Mouse (Mus musculus) neural tube, postnatal 0 days (tissue): ENCODE data around the gene Gzmm. TPM values are rescaled to one million over a fixed set of nuclear protein-coding genes. Genes with fewer than 3 reads are reported as not detected.

Experiments
- polyA plus RNA-seq: library from polyadenylated mRNA; unstranded; fragments of >200 nt; fragmentation: Nextera tagmentation; extraction: Ambion mirVana; gene quantifications from 2 replicates; pipeline ENCODE4 v1.2.1, GENCODE M21; 2015

The Gzmm gene
- 0.83 and 1.1 TPM in 2 replicates for polyA plus RNA-seq

GRCm38 (mm10) chr10:79688720-79689119, at the start of gene Gzmm:
Gene Gzmm, plus strand, starts transcription at chr10:79689020.

GRCm38 (mm10) chr10:79645711-79646110, 43.1 kb upstream of the Gzmm start, which contains the start of gene Odf3l2:
Gene Odf3l2, minus strand, starts transcription at chr10:79645738.

GRCm38 (mm10) chr10:79664131-79664665, 24.6 kb upstream of the Gzmm start, which contains the start of gene Madcam1:
Gene Madcam1, plus strand, starts transcription at chr10:79664559.

GRCm38 (mm10) chr10:79668771-79669575, 19.8 kb upstream of the Gzmm start, which contains the start of gene Tpgs1:
Gene Tpgs1, plus strand, starts transcription at chr10:79669369.

GRCm38 (mm10) chr10:79681591-79682245, 7.1 kb upstream of the Gzmm start, which contains the start of gene Cdc34:
Gene Cdc34, plus strand, starts transcription at chr10:79682195.

GRCm38 (mm10) chr10:79704065-79704969, 15.5 kb downstream of the Gzmm start, which contains the start of gene Bsg:
Gene Bsg, plus strand, starts transcription at chr10:79704491.

GRCm38 (mm10) chr10:79716254-79716987, 27.6 kb downstream of the Gzmm start, which contains the start of gene Hcn2:
Gene Hcn2, plus strand, starts transcription at chr10:79716634.

Other genes with a start within 250 kb of the Gzmm start
- 0.05 TPM in 1 of 2 replicates, not detected in the other for gene Vmn2r83, start 220.3 kb upstream of the Gzmm start, polyA plus RNA-seq
- gene Plpp2, start 155.2 kb upstream of the Gzmm start, polyA plus RNA-seq, result 21.6 and 22.1 TPM in 2 replicates
- 40.4 and 48.8 TPM in 2 replicates for gene Mier2, start 133.8 kb upstream of the Gzmm start, polyA plus RNA-seq
- not detected in 2 replicates for gene Theg, start 101.7 kb upstream of the Gzmm start, polyA plus RNA-seq
- gene C2cd4c, start 75.0 kb upstream of the Gzmm start, polyA plus RNA-seq, result 1.1 TPM in 2 replicates
- 23.9 and 24.3 TPM in 2 replicates for gene Shc2, start 51.1 kb upstream of the Gzmm start, polyA plus RNA-seq
- gene Odf3l2, start 43.3 kb upstream of the Gzmm start, polyA plus RNA-seq, result 0.24 and 0.61 TPM in 2 replicates
- gene Madcam1, start 24.5 kb upstream of the Gzmm start, polyA plus RNA-seq, result 0.57 and 0.93 TPM in 2 replicates
- 142 and 148 TPM in 2 replicates for gene Tpgs1, start 19.7 kb upstream of the Gzmm start, polyA plus RNA-seq
- 68.6 and 75.3 TPM in 2 replicates for gene Cdc34, start 6.8 kb upstream of the Gzmm start, polyA plus RNA-seq
- gene Bsg, start 15.5 kb downstream of the Gzmm start, polyA plus RNA-seq, result 1,217 and 1,238 TPM in 2 replicates
- 10.7 and 16.5 TPM in 2 replicates for gene Hcn2, start 27.6 kb downstream of the Gzmm start, polyA plus RNA-seq
- 33.3 and 33.7 TPM in 2 replicates for gene Polrmt, start 57.6 kb downstream of the Gzmm start, polyA plus RNA-seq
- gene Fgf22, start 66.1 kb downstream of the Gzmm start, polyA plus RNA-seq, result 4.8 and 5.8 TPM in 2 replicates
- gene Rnf126, start 77.9 kb downstream of the Gzmm start, polyA plus RNA-seq, result 115 and 119 TPM in 2 replicates
- 3.2 and 4.4 TPM in 2 replicates for gene Fstl3, start 88.3 kb downstream of the Gzmm start, polyA plus RNA-seq
- gene Prss57, start 101.9 kb downstream of the Gzmm start, polyA plus RNA-seq, result 0.12 TPM in 1 of 2 replicates, not detected in the other
- 202 and 243 TPM in 2 replicates for gene Palm, start 104.6 kb downstream of the Gzmm start, polyA plus RNA-seq
- gene Misp, start 132.0 kb downstream of the Gzmm start, polyA plus RNA-seq, result 0.36 and 0.45 TPM in 2 replicates
- gene Ptbp1, start 165.4 kb downstream of the Gzmm start, polyA plus RNA-seq, result 41.0 and 46.2 TPM in 2 replicates
- gene Prtn3, start 185.5 kb downstream of the Gzmm start, polyA plus RNA-seq, result 10.9 and 11.4 TPM in 2 replicates
- gene Plppr3, start 185.6 kb downstream of the Gzmm start, polyA plus RNA-seq, result 253 and 298 TPM in 2 replicates
- not detected in 2 replicates for gene Elane, start 197.2 kb downstream of the Gzmm start, polyA plus RNA-seq
- gene Cfd, start 201.8 kb downstream of the Gzmm start, polyA plus RNA-seq, result 0.37 TPM in 1 of 2 replicates, not detected in the other
- 38.0 and 41.7 TPM in 2 replicates for gene Med16, start 219.9 kb downstream of the Gzmm start, polyA plus RNA-seq
- gene Gm26602, start 221.8 kb downstream of the Gzmm start, polyA plus RNA-seq, result 32.0 TPM in 1 of 2 replicates, not detected in the other
- gene Kiss1r, start 228.0 kb downstream of the Gzmm start, polyA plus RNA-seq, result 3.6 and 3.7 TPM in 2 replicates
- gene R3hdm4, start 232.2 kb downstream of the Gzmm start, polyA plus RNA-seq, result 268 and 306 TPM in 2 replicates
- gene Arid3a, start 238.0 kb downstream of the Gzmm start, polyA plus RNA-seq, result 1.7 and 3.0 TPM in 2 replicates